Mouse (Mus musculus) ovary, postnatal 14 days (tissue): ENCODE results near the gene Tekt3.

Experiments used
- DNase-seq: peaks from one replicate; pipeline ENCODE4 v3.0.0; 2022; ENCODE audit warnings: low spot score

The Tekt3 gene

GRCm38 (mm10) chr11:63059911-63060310, 1.5 kb upstream of the Tekt3 start:
- no peak for DNase-seq

GRCm38 (mm10) chr11:63066526-63066925, 5.1 kb downstream of the Tekt3 start:
- no peak for DNase-seq

DNA sequence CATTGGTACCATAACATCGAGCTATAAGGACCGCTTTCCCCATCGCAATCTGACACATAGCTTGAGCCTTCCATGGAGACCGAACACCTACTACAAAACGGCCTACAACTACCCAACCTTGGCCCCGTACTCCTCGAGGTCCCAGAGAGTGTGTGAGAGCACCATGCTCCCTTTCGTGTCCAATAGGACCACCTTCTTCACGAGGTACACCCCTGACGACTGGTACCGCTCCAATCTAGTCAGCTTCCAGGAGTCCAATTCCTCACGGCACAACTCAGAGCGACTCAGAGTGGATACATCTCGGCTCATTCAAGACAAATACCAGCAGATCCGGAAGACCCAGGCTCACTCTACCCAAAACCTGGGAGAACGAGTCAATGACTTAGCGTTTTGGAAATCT, 8.6 kb downstream of the Tekt3 start:
- DNase-seq, result no peak

GRCm38 (mm10) chr11:63084536-63084935, 23.1 kb downstream of the Tekt3 start:
- DNase-seq, result no peak

- no peak for DNase-seq
These were observed 27.2 kb downstream of the Tekt3 start for GRCm38 (mm10) chr11:63088672-63089071.

DNA sequence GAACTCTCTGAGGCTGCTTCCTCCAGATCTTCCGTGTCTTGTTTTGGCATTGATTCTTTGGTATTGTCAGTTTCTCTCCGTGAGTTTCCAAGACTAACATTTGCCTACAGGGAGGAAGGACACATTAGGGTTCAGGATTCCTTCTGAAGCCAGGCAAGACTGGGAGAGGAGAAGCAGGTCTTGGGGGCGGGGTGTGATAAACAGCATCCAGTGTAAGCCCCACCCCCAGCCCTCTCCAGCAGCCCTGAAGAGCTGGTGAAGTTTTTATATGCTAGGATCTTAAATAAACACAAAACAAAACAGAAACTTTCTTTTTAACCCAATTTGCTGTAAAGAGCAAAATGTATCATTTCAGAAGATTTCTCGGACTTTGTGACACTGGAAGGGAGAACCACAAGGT, 28.8 kb downstream of the Tekt3 start:
- no peak for DNase-seq

DNA sequence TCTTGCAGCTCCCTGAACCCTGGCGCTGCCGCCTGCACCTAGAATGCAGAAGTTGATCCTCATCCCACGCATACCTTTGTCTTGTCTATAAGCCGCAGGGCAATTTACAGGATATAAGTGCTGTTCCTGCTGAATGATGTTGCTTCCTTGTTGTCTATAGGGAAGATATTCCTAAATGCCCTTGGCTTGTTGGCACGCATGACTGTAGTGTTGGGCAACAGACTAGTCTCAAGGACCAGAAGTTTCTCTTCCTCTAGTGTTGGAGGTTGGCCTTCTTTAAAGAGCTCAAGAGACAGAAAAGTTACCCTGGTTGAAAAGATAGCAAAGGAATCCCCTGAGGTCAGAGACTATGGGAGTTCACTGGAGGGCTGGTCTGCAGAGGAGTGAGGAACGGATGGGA, 29.5 kb downstream of the Tekt3 start:
- DNase-seq, result no peak

- no peak for DNase-seq
These were observed 30.8 kb downstream of the Tekt3 start for GRCm38 (mm10) chr11:63092271-63092670.

DNA sequence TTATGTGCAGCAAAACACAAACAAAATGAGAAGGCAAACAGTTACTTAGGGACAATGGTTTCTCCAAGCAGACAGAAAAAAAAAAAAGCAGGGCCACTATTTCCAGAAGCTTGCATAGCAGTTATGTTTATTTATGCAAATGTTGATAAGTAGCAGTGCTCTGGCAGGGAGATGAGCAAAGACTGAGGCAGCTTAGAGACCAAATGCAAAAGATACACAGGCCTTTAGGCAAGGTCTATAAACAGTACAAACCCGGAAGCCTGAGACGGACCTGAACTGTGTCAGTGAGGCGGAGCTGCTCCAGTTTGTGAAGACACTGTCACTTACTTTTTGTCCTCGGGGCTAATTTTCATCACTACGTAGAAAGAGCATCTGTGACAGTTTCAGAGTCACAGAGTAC, 32.1 kb downstream of the Tekt3 start:
- no peak for DNase-seq

GRCm38 (mm10) chr11:63094496-63094895, 33.0 kb downstream of the Tekt3 start:
- DNase-seq, result no peak

DNA sequence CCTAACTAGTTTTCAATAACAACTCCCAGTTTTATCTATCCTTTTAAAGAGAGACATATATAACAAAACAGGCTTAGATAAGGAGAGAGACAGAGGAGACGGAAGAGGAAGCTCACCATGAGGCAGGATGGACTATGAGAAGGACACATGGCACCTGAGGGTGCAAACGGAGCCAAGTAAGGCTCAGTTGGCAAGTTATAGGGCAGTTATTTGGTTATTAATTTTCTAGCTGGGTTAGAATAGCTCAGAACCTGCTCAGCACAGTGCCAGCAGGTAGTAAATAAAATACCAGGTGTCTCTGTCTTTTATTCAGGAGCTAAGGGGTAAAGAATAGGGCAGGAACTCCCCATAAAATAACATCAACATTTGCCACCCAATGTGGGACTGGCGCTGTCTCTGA, 36.6 kb downstream of the Tekt3 start:
- no peak for DNase-seq

DNA sequence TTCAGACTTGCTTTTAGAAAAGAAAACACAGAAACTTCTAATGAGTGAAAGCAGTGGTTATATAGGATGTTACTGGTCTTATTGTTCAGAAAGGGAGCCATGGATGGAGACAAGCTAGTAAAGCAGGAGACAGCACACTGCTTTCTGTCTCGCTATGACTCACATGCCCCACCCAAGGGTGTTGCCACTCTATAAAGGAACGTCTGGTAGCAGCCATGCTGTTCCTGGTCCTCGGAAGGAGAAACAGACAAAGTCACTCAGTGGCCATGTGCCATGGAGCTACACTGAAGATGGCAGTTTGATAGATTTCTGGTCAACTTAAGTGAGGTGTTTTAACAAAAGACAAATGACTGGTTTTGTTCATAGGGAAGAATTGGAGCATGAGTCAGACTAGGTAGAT, 37.9 kb downstream of the Tekt3 start:
- DNase-seq, result no peak

DNA sequence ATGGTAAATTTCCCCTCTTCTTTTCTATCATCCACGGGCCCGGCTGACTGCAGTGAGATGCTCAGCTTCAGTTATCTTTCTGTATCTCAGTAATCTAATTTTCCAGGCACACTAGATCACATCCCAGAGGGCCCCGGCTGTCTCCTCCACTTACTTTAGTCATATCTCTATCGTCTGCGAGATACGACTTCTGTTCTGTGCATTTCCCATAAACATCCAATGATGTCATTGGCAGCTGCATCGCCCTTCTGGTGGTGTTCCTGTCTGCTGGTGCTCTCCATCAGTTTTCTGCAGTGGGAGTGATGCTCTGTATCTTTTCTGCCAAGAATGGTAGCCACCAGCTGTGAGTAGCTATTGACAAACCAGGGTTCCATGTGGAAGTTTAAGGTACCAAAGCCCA, 41.8 kb downstream of the Tekt3 start:
- DNase-seq, result no peak

DNA sequence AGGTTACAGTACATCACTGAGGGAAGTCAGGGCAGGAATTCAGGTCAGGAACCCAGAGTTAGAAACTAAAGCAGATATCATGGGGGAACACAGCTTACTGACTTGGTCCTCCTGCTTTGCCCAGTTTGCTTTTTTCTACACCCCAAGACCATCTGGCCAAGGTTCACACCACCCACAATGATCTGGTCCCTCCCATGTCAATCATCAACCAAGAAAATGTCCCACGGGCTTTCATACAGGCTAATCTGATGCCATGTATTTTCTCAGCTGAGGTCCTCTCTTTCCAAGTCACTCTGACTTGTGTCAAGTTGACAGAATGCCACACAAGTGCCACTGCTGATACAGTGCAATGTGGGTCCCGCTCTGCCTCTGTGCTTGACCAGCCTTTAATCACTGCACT, 42.6 kb downstream of the Tekt3 start:
- DNase-seq, result no peak

- no peak for DNase-seq
These were observed 47.8 kb downstream of the Tekt3 start for GRCm38 (mm10) chr11:63109230-63109775.

DNA sequence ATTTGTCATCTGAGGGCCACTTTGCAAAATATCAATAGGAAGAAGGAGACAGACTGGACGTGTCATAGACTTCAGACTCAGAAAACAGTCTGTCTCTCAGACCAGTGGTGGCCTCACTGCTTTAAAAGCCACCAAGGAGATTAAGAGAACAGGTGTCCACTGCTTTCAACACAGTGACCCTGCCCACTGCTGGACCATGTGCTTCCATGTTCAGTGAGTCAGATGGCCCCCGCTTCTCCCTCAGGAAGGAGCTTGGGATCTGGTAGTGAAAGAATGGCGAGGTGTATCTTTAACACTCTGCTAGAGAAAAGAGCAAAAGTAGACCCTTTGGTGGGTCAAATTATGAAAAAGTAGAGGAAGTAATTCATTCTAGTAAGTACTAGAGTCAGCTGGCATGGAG, 48.9 kb downstream of the Tekt3 start:
- no peak for DNase-seq

- DNase-seq, result no peak
These were observed 53.6 kb downstream of the Tekt3 start for GRCm38 (mm10) chr11:63114807-63115641.

DNA sequence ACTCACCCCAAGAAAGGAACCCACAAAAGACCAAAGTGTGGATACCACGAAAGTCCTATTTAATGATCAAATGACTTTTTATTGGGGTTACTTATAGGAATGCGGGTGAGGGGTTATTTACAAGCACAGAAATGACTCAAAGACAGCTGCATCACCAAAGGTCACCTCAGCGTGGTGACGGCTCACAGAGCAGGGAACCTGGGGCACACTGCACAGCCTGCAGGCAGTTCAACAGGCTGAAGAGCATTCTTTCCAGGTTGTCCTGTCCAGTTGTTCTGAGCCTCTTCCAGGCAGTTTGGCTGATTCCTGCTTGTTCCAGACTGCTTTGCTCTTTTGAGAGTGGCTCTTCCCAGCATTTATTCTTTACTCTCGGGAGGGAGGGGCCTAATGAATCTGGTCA, 55.2 kb downstream of the Tekt3 start:
- DNase-seq, result no peak

GRCm38 (mm10) chr11:63117266-63117665, 55.8 kb downstream of the Tekt3 start:
- no peak for DNase-seq

DNA sequence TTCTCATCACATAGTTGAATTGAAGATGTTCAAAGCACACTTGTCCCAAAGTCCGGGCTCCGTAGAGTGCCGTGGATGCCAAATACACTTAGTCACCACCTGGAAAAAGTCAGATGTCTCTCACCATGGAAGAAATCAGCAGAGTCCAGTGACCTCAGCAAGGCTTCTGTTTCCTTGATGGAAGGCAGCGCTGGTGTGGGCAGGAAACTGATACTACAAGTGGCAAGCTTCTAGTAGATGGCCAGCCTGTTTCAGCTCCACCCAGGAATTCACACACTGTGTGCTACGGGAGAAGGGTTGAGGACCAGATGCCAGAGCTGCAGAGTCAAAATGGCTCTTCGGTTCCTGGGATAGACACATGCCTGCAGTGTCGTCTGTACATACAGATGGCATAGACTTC, 58.3 kb downstream of the Tekt3 start:
- no peak for DNase-seq

DNA sequence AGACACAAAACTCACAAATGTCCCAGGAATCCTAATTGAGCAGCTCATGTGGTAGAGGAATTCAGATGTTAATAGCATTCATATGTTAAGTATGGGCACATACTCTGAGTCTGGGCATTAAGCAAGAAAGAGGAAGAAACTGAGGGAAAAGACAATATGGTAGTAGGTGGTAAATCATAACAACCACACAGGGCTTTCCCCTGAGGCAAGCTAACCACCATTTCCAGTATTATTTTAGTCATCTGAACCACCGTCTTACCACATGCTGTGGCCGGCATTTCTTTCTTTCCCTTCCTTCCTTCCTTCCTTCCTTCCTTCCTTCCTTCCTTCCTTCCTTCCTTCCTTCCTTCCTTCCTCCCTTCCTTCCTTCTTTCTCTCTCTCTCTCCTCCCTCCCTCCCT, 60.8 kb downstream of the Tekt3 start:
- no peak for DNase-seq

DNA sequence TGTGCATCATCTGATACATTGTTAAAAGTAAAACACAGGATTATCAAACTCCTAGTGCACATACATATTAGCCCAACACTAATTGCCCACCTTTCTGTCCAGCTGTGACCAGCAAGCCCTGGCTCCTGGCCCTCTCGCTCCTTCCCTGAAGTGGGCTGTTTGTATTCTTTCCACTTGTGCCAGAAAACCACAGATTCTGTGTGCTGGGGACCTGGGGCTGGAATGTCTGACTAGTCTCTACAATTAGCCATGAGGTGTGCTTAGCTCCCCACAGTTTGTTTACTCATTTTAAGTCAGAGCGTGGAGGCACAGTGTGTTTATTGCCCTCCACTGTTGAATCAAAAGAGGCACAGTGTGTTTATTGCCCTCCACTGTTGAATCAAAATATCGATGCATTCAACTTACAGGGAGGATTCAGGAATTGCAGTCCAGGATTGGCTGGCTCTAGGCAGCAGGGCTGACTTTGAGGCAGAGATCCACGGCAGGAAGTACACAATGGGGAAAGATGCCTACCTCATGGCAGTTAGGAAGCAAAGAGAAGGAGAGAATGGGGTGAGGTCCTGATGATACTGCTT, 61.4 kb downstream of the Tekt3 start:
- DNase-seq, result no peak

- DNase-seq, result no peak
These were observed 62.9 kb downstream of the Tekt3 start for GRCm38 (mm10) chr11:63124316-63124715.
